Mouse (Mus musculus): ENCODE data around the gene Cracr2b. TPM values are rescaled to one million over a fixed set of nuclear protein-coding genes. Genes with fewer than 3 reads are reported as not detected.

The Cracr2b gene
- polyA plus RNA-seq, 1 experiment from 2014 or later: 20.2 TPM

- peak overlapping the region; percentile 69 for H3K27ac ChIP-seq (replicated peaks)
- peak overlapping the region; percentile 96 for H3K4me2 ChIP-seq
- peaks cover 55% of the 10 kb centered on the region for H3K36me3 ChIP-seq
- peaks cover 49% of the 10 kb centered on the region for H3K4me1 ChIP-seq
- H3K9ac ChIP-seq: peak overlapping the region; percentile 86
- H3K27me3 ChIP-seq (replicated peaks): no peaks in the 10 kb centered on the region
- no peak for ATAC-seq (ENCODE audit: extremely low read depth, insufficient number of reproducible peaks, low FRiP score, low TSS enrichment)
- peak overlapping the region; percentile 62 for H3K4me3 ChIP-seq
- 15% methylated on average over 8 of the region's 8 CpGs for WGBS
- H3K9me3 ChIP-seq: no peaks in the 10 kb centered on the region
Measured at GRCm38 (mm10) chr7:141434464-141434863, 26.4 kb upstream of the Cracr2b start.

- Histone ChIP-seq H3K36me3 (peaks cover 61% of the 10 kb centered on the region), H3K27me3 (replicated peaks) (no peaks in the 10 kb centered on the region), H3K27ac (replicated peaks) (peak overlapping the region; percentile 69), H3K9ac (peak overlapping the region; percentile 86), H3K4me1 (peaks cover 42% of the 10 kb centered on the region), H3K9me3 (no peaks in the 10 kb centered on the region), H3K4me3 (peak overlapping the region; percentile 62), H3K4me2 (peak overlapping the region; percentile 96)
- no peak for ATAC-seq (ENCODE audit: extremely low read depth, insufficient number of reproducible peaks, low FRiP score, low TSS enrichment)
- 2% methylated on average over 17 of the region's 17 CpGs for WGBS
Measured at GRCm38 (mm10) chr7:141435129-141435855, 25.6 kb upstream of the Cracr2b start.

GRCm38 (mm10) chr7:141435856-141436522 is 24.9 kb upstream of the Cracr2b start:
- peak overlapping the region; percentile 77 for H3K4me3 ChIP-seq
- no peak overlapping the region for H3K27ac ChIP-seq (replicated peaks)
- no peaks in the 10 kb centered on the region for H3K27me3 ChIP-seq (replicated peaks)
- WGBS: 82% methylated on average over 9 of the region's 9 CpGs
- H3K4me2 ChIP-seq: peak overlapping the region; percentile 96
- no peak for ATAC-seq (ENCODE audit: extremely low read depth, insufficient number of reproducible peaks, low FRiP score, low TSS enrichment)
- H3K36me3 ChIP-seq: peaks cover 59% of the 10 kb centered on the region
- no peaks in the 10 kb centered on the region for H3K9me3 ChIP-seq
- H3K9ac ChIP-seq: peak overlapping the region; percentile 86; the same call in 1 of the 2 replicates
- H3K4me1 ChIP-seq: peaks cover 45% of the 10 kb centered on the region

GRCm38 (mm10) chr7:141436523-141436892 is 24.4 kb upstream of the Cracr2b start:
- WGBS: 64% methylated on average over 2 of the region's 2 CpGs
- Histone ChIP-seq H3K9ac (peak overlapping the region; percentile 90), H3K4me3 (peak overlapping the region; percentile 77), H3K27me3 (replicated peaks) (no peaks in the 10 kb centered on the region), H3K4me1 (peaks cover 50% of the 10 kb centered on the region), H3K9me3 (no peaks in the 10 kb centered on the region), H3K4me2 (peak overlapping the region; percentile 96), H3K27ac (replicated peaks) (no peak overlapping the region), H3K36me3 (peaks cover 59% of the 10 kb centered on the region)
- no peak for ATAC-seq (ENCODE audit: extremely low read depth, insufficient number of reproducible peaks, low FRiP score, low TSS enrichment)

- Histone ChIP-seq H3K36me3 (peaks cover 57% of the 10 kb centered on the region), H3K4me2 (peak within 1 kb of the TSS; percentile 96), H3K4me1 (peaks cover 56% of the 10 kb centered on the region), H3K27ac (replicated peaks) (peak within 1 kb of the TSS; percentile 62), H3K9ac (peak within 1 kb of the TSS; percentile 90), H3K27me3 (replicated peaks) (no peaks in the 10 kb centered on the region), H3K4me3 (peak within 1 kb of the TSS; percentile 77), H3K9me3 (no peaks in the 10 kb centered on the region)
- 6% methylated on average over 53 of the region's 53 CpGs for WGBS
- peak; percentile 58; the same call in 1 of the 2 replicates for ATAC-seq (ENCODE audit: extremely low read depth, insufficient number of reproducible peaks, low FRiP score, low TSS enrichment)
Measured at GRCm38 (mm10) chr7:141437178-141438120, 23.4 kb upstream of the Cracr2b start, which contains the start of gene Slc25a22. TSS of gene Slc25a22 (minus strand) at chr7:141437892.

GRCm38 (mm10) chr7:141438201-141438968 is 22.5 kb upstream of the Cracr2b start:
- no peaks in the 10 kb centered on the region for H3K27me3 ChIP-seq (replicated peaks)
- ATAC-seq (ENCODE audit: extremely low read depth, insufficient number of reproducible peaks, low FRiP score, low TSS enrichment): no peak
- no peak overlapping the region for H3K9ac ChIP-seq
- no peaks in the 10 kb centered on the region for H3K9me3 ChIP-seq
- peaks cover 48% of the 10 kb centered on the region for H3K36me3 ChIP-seq
- no peak overlapping the region for H3K27ac ChIP-seq (replicated peaks)
- no peak overlapping the region for H3K4me2 ChIP-seq
- WGBS: 89% methylated on average over 12 of the region's 12 CpGs
- no peak overlapping the region for H3K4me3 ChIP-seq
- peaks cover 66% of the 10 kb centered on the region for H3K4me1 ChIP-seq

- WGBS: 93% methylated on average over 10 of the region's 10 CpGs
- ATAC-seq (ENCODE audit: extremely low read depth, insufficient number of reproducible peaks, low FRiP score, low TSS enrichment): no peak
- peaks cover 43% of the 10 kb centered on the region for H3K36me3 ChIP-seq
- H3K9ac ChIP-seq: no peak overlapping the region
- H3K4me2 ChIP-seq: no peak overlapping the region
- peaks cover 65% of the 10 kb centered on the region for H3K4me1 ChIP-seq
- H3K4me3 ChIP-seq: no peak overlapping the region
- H3K27me3 ChIP-seq (replicated peaks): no peaks in the 10 kb centered on the region
- H3K27ac ChIP-seq (replicated peaks): no peak overlapping the region
- no peaks in the 10 kb centered on the region for H3K9me3 ChIP-seq
Measured at GRCm38 (mm10) chr7:141439140-141439679, 21.7 kb upstream of the Cracr2b start.

GRCm38 (mm10) chr7:141439811-141440210 is 21.1 kb upstream of the Cracr2b start:
- Histone ChIP-seq H3K9ac (no peak overlapping the region), H3K27ac (replicated peaks) (no peak overlapping the region), H3K36me3 (peaks cover 43% of the 10 kb centered on the region), H3K27me3 (replicated peaks) (no peaks in the 10 kb centered on the region), H3K9me3 (no peaks in the 10 kb centered on the region), H3K4me2 (no peak overlapping the region), H3K4me3 (no peak overlapping the region), H3K4me1 (peaks cover 61% of the 10 kb centered on the region)
- ATAC-seq (ENCODE audit: extremely low read depth, insufficient number of reproducible peaks, low FRiP score, low TSS enrichment): no peak
- 93% methylated on average over 11 of the region's 11 CpGs for WGBS

- no peaks in the 10 kb centered on the region for H3K9me3 ChIP-seq
- peaks cover 55% of the 10 kb centered on the region for H3K4me1 ChIP-seq
- peaks cover 43% of the 10 kb centered on the region for H3K36me3 ChIP-seq
- WGBS: 23% methylated on average over 6 of the region's 6 CpGs
- no peak overlapping the region for H3K27ac ChIP-seq (replicated peaks)
- H3K4me2 ChIP-seq: no peak overlapping the region
- H3K4me3 ChIP-seq: no peak overlapping the region
- ATAC-seq (ENCODE audit: extremely low read depth, insufficient number of reproducible peaks, low FRiP score, low TSS enrichment): no peak
- H3K27me3 ChIP-seq (replicated peaks): no peaks in the 10 kb centered on the region
- no peak overlapping the region for H3K9ac ChIP-seq
Measured at GRCm38 (mm10) chr7:141440613-141441012, 20.3 kb upstream of the Cracr2b start.

- H3K4me3 ChIP-seq: no peak overlapping the region
- no peak for ATAC-seq (ENCODE audit: extremely low read depth, insufficient number of reproducible peaks, low FRiP score, low TSS enrichment)
- H3K9me3 ChIP-seq: no peaks in the 10 kb centered on the region
- H3K4me1 ChIP-seq: peaks cover 47% of the 10 kb centered on the region
- no peaks in the 10 kb centered on the region for H3K27me3 ChIP-seq (replicated peaks)
- no peak overlapping the region for H3K27ac ChIP-seq (replicated peaks)
- WGBS: 90% methylated on average over 9 of the region's 9 CpGs
- H3K9ac ChIP-seq: 0 out of 2 replicates have a peak overlapping the region, but pooled peaks have one; percentile 24
- peaks cover 43% of the 10 kb centered on the region for H3K36me3 ChIP-seq
- H3K4me2 ChIP-seq: no peak overlapping the region
Measured at GRCm38 (mm10) chr7:141441460-141441859, 19.4 kb upstream of the Cracr2b start.

Data from heart, embryonic 13.5 days (tissue).